Mouse (Mus musculus): ENCODE data around the gene Eif2s2. TPM values are rescaled to one million over a fixed set of nuclear protein-coding genes. Genes with fewer than 3 reads are reported as not detected.
"Not testable (repeated sequence)": the region's sequence is repeated elsewhere in the genome, so short reads cannot be mapped to it uniquely, and the experiment has no call there.

Eif2s2 gene
- polyA plus RNA-seq, 1 experiment from 2014 or later: 66.3 TPM

GRCm38 (mm10) chr2:154917866-154918641 is 25.3 kb upstream of the Eif2s2 start:
- H3K4me2 ChIP-seq: no peak overlapping the region
- no peak overlapping the region for H3K27ac ChIP-seq
- H3K9me3 ChIP-seq (replicated peaks): no peaks in the 10 kb centered on the region
- no peaks in the 10 kb centered on the region for H3K36me3 ChIP-seq
- WGBS: 62% methylated on average over 13 of the region's 13 CpGs
- H3K27me3 ChIP-seq: no peaks in the 10 kb centered on the region
- H3K9ac ChIP-seq: no peak overlapping the region
- no peak for ATAC-seq (replicated peaks; ENCODE audit: insufficient number of reproducible peaks, insufficient read depth, low FRiP score, low read depth)
- no peak overlapping the region for H3K4me3 ChIP-seq
- no peaks in the 10 kb centered on the region; the same call in 1 of the 2 replicates for H3K4me1 ChIP-seq (replicated peaks)

DNA sequence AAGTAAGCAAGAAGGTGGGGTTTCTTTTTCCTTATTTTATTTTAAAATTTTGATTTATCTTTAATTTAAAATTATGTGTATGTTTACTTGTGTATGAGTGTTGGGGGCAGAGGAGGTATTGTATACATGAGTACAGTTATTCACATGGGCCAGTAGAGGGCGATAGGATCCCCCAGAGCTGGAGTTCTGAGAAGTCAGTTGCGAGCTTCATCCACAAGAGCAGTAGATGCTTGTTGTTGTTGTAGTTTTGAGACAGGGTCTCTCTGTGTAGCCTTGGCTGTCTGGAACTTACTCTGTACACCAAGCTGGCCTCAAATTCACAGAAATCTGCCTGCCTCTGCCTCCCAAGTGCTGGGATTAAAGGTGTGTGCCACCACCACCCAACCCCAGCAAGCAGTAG is 23.8 kb upstream of the Eif2s2 start:
- Histone ChIP-seq H3K9me3 (replicated peaks) (no peaks in the 10 kb centered on the region), H3K27ac (no peak overlapping the region), H3K4me1 (replicated peaks) (no peaks in the 10 kb centered on the region; the same call in 1 of the 2 replicates), H3K4me3 (no peak overlapping the region), H3K9ac (no peak overlapping the region), H3K4me2 (no peak overlapping the region), H3K36me3 (no peaks in the 10 kb centered on the region), H3K27me3 (no peaks in the 10 kb centered on the region)
- 14% methylated on average over 2 of the region's 2 CpGs for WGBS
- no peak for ATAC-seq (replicated peaks; ENCODE audit: insufficient number of reproducible peaks, insufficient read depth, low FRiP score, low read depth)

GRCm38 (mm10) chr2:154915922-154916541 is 23.3 kb upstream of the Eif2s2 start:
- ATAC-seq (replicated peaks; ENCODE audit: insufficient number of reproducible peaks, insufficient read depth, low FRiP score, low read depth): no peak
- Histone ChIP-seq H3K4me3 (no peak overlapping the region), H3K36me3 (no peaks in the 10 kb centered on the region), H3K27ac (no peak overlapping the region), H3K4me1 (replicated peaks) (no peaks in the 10 kb centered on the region; the same call in 1 of the 2 replicates), H3K9me3 (replicated peaks) (no peaks in the 10 kb centered on the region), H3K9ac (no peak overlapping the region), H3K4me2 (no peak overlapping the region), H3K27me3 (no peaks in the 10 kb centered on the region)
- 66% methylated on average over 12 of the region's 12 CpGs for WGBS

DNA sequence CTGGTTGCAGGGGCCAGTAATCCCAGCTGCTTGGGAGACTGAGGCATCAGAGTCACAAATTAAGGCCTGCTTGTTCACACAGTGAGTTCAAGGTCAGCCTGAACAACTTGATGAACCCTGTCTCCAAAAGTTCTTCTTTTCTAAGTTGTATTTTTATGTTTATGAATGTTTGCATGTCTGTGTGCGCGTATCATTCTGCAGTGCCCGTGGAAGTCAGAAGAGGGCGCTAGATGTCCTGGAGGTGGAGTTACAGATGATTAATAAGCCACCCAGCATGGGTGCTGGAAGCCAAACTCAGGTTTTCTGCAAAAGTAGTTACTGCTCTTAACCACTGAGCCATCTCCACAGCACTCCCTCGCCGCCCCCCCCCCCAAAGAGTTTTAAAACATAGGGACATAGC is 17.1 kb upstream of the Eif2s2 start:
- no peak for ATAC-seq (replicated peaks; ENCODE audit: insufficient number of reproducible peaks, insufficient read depth, low FRiP score, low read depth)
- no peaks in the 10 kb centered on the region for H3K4me1 ChIP-seq (replicated peaks)
- no peak overlapping the region for H3K9ac ChIP-seq
- H3K36me3 ChIP-seq: no peaks in the 10 kb centered on the region
- no peak overlapping the region for H3K4me3 ChIP-seq
- H3K27me3 ChIP-seq: no peaks in the 10 kb centered on the region
- 81% methylated on average over 6 of the region's 6 CpGs for WGBS
- no peak overlapping the region for H3K4me2 ChIP-seq
- H3K9me3 ChIP-seq (replicated peaks): no peaks in the 10 kb centered on the region
- no peak overlapping the region for H3K27ac ChIP-seq

GRCm38 (mm10) chr2:154908223-154908622 is 15.5 kb upstream of the Eif2s2 start:
- H3K27ac ChIP-seq; H3K9ac ChIP-seq; ATAC-seq (replicated peaks; ENCODE audit: insufficient number of reproducible peaks, insufficient read depth, low FRiP score, low read depth); H3K4me2 ChIP-seq; H3K36me3 ChIP-seq; H3K27me3 ChIP-seq; H3K4me3 ChIP-seq; H3K4me1 ChIP-seq (replicated peaks); H3K9me3 ChIP-seq (replicated peaks): not testable (repeated sequence)
- 45% methylated on average over 2 of the region's 2 CpGs for WGBS

GRCm38 (mm10) chr2:154905796-154906195 is 13.1 kb upstream of the Eif2s2 start:
- H3K36me3 ChIP-seq: no peaks in the 10 kb centered on the region
- no peak overlapping the region for H3K9ac ChIP-seq
- no peak for ATAC-seq (replicated peaks; ENCODE audit: insufficient number of reproducible peaks, insufficient read depth, low FRiP score, low read depth)
- no peaks in the 10 kb centered on the region for H3K4me1 ChIP-seq (replicated peaks)
- H3K9me3 ChIP-seq (replicated peaks): no peaks in the 10 kb centered on the region
- H3K4me2 ChIP-seq: no peak overlapping the region
- no peaks in the 10 kb centered on the region for H3K27me3 ChIP-seq
- no peak overlapping the region for H3K4me3 ChIP-seq
- H3K27ac ChIP-seq: no peak overlapping the region
- WGBS: 47% methylated on average over 2 of the region's 2 CpGs

DNA sequence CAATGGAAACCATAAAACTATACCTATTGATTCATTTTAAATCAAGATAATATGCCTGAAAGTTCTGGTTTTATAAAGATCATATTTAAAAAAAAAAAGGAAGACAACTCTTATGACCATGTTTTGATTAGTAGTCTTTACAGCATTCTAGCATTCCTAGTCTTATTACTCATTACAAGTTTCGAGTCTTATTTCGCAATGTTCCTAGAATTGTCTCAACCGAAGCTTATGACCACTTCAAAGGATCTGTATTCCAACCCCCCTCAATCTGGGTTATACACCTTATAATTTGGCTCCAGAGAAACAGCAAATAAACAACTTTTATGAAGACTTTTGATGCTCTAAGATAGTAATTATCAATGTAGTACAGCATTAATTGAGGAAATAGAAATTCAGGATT is 9.4 kb upstream of the Eif2s2 start:
- no peak overlapping the region for H3K9ac ChIP-seq
- H3K9me3 ChIP-seq (replicated peaks): no peaks in the 10 kb centered on the region
- H3K4me2 ChIP-seq: no peak overlapping the region
- H3K4me3 ChIP-seq: no peak overlapping the region
- no peaks in the 10 kb centered on the region for H3K27me3 ChIP-seq
- 82% methylated on average over 3 of the region's 3 CpGs for WGBS
- no peak for ATAC-seq (replicated peaks; ENCODE audit: insufficient number of reproducible peaks, insufficient read depth, low FRiP score, low read depth)
- no peaks in the 10 kb centered on the region for H3K36me3 ChIP-seq
- H3K27ac ChIP-seq: no peak overlapping the region
- H3K4me1 ChIP-seq (replicated peaks): no peaks in the 10 kb centered on the region

DNA sequence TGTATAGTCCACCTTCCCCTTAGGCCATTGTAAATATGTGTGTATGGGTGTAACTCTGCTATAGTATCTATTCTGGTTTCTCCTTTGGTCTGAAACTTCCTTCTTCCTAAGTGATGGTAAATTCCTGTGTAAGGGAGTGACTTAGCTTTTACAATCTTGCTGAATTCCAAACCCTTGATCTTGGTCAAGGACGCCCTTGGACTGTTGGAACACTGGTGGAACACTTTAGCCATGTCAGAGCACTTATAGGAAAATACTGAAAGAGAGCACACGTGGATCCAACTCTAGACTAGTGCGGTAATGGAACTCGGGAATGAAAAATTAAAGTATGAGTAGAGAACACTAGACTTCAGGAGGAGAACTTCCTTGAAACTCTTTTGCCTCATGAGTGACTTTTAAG is 6.7 kb upstream of the Eif2s2 start:
- not testable (repeated sequence) for H3K27me3 ChIP-seq; H3K36me3 ChIP-seq; H3K4me3 ChIP-seq; H3K4me1 ChIP-seq (replicated peaks); H3K27ac ChIP-seq; ATAC-seq (replicated peaks; ENCODE audit: insufficient number of reproducible peaks, insufficient read depth, low FRiP score, low read depth); H3K9ac ChIP-seq; H3K9me3 ChIP-seq (replicated peaks); H3K4me2 ChIP-seq
- WGBS: 74% methylated on average over 4 of the region's 4 CpGs

DNA sequence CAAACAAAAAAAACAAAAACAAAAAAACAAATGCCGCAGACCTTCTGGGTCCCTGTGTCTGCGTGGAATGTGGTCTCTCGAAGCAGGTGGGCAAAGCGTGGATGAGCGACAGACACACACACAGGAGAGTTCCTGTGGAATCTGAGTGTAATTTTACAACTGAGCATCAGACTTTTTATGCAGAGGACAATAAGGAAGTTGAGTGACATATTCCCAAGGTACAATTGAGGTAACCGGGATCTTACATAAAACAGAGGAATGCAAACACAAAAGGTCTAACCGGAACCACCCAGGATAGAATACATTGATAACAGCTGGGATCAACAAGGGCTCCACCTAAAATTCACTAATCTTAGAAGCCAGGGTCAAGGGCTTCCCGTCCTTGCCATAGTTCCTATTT is 6.3 kb upstream of the Eif2s2 start:
- 78% methylated on average over 8 of the region's 8 CpGs for WGBS
- H3K4me3 ChIP-seq: not testable (repeated sequence)

GRCm38 (mm10) chr2:154893548-154893947 is 813 bp upstream of the Eif2s2 start:
- 59% methylated on average over 4 of the region's 4 CpGs for whole genome bisulfite sequencing
- H3K4me2 ChIP-seq: peak overlapping the region; percentile 69

More for the DNA sequence above, 6.3 kb upstream of the Eif2s2 start:
- H3K27ac ChIP-seq; H3K36me3 ChIP-seq; ATAC-seq (replicated peaks; ENCODE audit: insufficient number of reproducible peaks, insufficient read depth, low FRiP score, low read depth); H3K9ac ChIP-seq; H3K4me2 ChIP-seq; H3K9me3 ChIP-seq (replicated peaks); H3K27me3 ChIP-seq; H3K4me1 ChIP-seq (replicated peaks): not testable (repeated sequence)

DNA sequence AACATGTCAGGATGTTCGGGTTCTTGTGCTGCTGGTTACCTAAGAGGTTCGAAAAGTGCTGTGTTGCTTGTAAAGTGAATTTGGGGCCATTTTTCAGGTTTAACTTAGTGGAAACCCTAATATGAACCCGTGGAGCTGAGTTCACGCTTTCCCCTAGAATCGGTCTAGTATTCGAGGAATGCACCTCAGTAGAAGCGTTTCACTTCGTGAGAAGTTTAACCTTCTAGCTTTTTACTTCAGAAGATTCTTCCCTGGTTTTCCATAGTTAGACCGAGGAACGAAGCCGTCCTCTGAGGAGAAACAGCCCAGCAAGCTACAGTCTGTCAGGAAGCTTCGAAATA is 280 bp upstream of the Eif2s2 start:
- 9% methylated on average over 12 of the region's 12 CpGs for WGBS
- peaks cover 3% of the 10 kb centered on the region; the same call in 1 of the 2 replicates for H3K36me3 ChIP-seq
- H3K9ac ChIP-seq: peak overlapping the region; percentile 37
- H3K4me3 ChIP-seq: peak overlapping the region; percentile 87
- 0 out of 2 replicates have a peak, but pooled peaks have one; percentile 4 for ATAC-seq (replicated peaks; ENCODE audit: insufficient number of reproducible peaks, insufficient read depth, low FRiP score, low read depth)
- H3K4me1 ChIP-seq (replicated peaks): peaks cover 13% of the 10 kb centered on the region
- no peak overlapping the region for H3K27ac ChIP-seq
- H3K4me2 ChIP-seq: peak overlapping the region; percentile 69
- no peaks in the 10 kb centered on the region for H3K9me3 ChIP-seq (replicated peaks)
- no peaks in the 10 kb centered on the region for H3K27me3 ChIP-seq

More at GRCm38 (mm10) chr2:154893548-154893947, 813 bp upstream of the Eif2s2 start:
- H3K4me3 ChIP-seq: no peak overlapping the region; the same call in 1 of the 2 replicates
- no peak for ATAC-seq (replicated peaks; ENCODE audit: insufficient number of reproducible peaks, insufficient read depth, low FRiP score, low read depth)
- H3K27me3 ChIP-seq: no peaks in the 10 kb centered on the region
- H3K27ac ChIP-seq: no peak overlapping the region
- peaks cover 13% of the 10 kb centered on the region for H3K4me1 ChIP-seq (replicated peaks)
- H3K36me3 ChIP-seq: no peaks in the 10 kb centered on the region
- H3K9ac ChIP-seq: no peak overlapping the region
- no peaks in the 10 kb centered on the region for H3K9me3 ChIP-seq (replicated peaks)

DNA sequence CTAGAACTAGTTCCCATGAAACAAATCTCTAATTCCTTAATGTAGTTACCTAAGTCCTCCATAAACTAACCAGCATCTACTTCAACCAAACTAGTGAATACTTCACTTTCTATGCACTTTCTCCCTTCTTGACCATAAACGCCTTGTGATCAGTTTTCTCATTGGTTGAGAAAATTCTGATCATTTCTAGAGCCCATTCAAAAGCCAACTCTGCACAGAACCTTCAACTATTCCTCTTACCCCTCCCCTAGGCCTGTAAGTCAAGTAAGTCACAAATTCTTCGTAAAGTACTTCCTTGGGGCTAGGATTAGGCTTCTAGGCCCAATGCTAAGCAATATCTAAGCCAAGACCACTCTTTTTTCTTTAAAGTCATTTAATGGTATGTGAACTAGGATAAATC is 1.1 kb downstream of the Eif2s2 start:
- H3K9me3 ChIP-seq (replicated peaks): no peaks in the 10 kb centered on the region
- WGBS: 4% methylated on average over 2 of the region's 2 CpGs
- H3K4me3 ChIP-seq: peak overlapping the region; percentile 87
- peaks cover 13% of the 10 kb centered on the region for H3K4me1 ChIP-seq (replicated peaks)
- peaks cover 14% of the 10 kb centered on the region for H3K36me3 ChIP-seq
- H3K4me2 ChIP-seq: peak overlapping the region; percentile 83
- no peaks in the 10 kb centered on the region for H3K27me3 ChIP-seq
- no peak for ATAC-seq (replicated peaks; ENCODE audit: insufficient number of reproducible peaks, insufficient read depth, low FRiP score, low read depth)
- H3K27ac ChIP-seq: peak overlapping the region; percentile 86
- peak overlapping the region; percentile 88 for H3K9ac ChIP-seq

Data from heart, embryonic 15.5 days (tissue).